Mouse (Mus musculus): ENCODE measurements around the gene Ppard. TPM values are rescaled to one million over a fixed set of nuclear protein-coding genes. Genes with fewer than 3 reads are reported as not detected.
"Not testable (repeated sequence)": the region's sequence is repeated elsewhere in the genome, so short reads cannot be mapped to it uniquely, and the experiment has no call there.

The Ppard gene
- polyA plus RNA-seq, 1 experiment from 2014 or later = 1.3 TPM

- Histone ChIP-seq H3K9me3 (no peaks in the 10 kb centered on the region), H3K27ac (replicated peaks) (no peak overlapping the region), H3K27me3 (no peaks in the 10 kb centered on the region), H3K36me3 (peaks cover 6% of the 10 kb centered on the region; the same call in 1 of the 2 replicates), H3K9ac (replicated peaks) (no peak overlapping the region), H3K4me3 (no peak overlapping the region), H3K4me2 (replicated peaks) (no peak overlapping the region), H3K4me1 (no peaks in the 10 kb centered on the region)
- 90% methylated on average over 8 of the region's 8 CpGs for WGBS
- ATAC-seq (replicated peaks) = no peak
These were observed 24.2 kb upstream of the Ppard start for GRCm38 (mm10) chr17:28208314-28208612.

- H3K27ac ChIP-seq (replicated peaks) = no peak overlapping the region
- no peak overlapping the region for H3K4me2 ChIP-seq (replicated peaks)
- H3K4me1 ChIP-seq = no peaks in the 10 kb centered on the region
- H3K27me3 ChIP-seq = no peaks in the 10 kb centered on the region
- no peak overlapping the region for H3K9ac ChIP-seq (replicated peaks)
- 0 out of 2 replicates have a peak, but pooled peaks cover 3% of the 10 kb centered on the region for H3K36me3 ChIP-seq
- 76% methylated on average over 4 of the region's 4 CpGs for WGBS
- H3K4me3 ChIP-seq = no peak overlapping the region
- no peaks in the 10 kb centered on the region for H3K9me3 ChIP-seq
- ATAC-seq (replicated peaks) = no peak
These were observed 22.9 kb upstream of the Ppard start for GRCm38 (mm10) chr17:28209457-28210110.

- WGBS = 76% methylated on average over 6 of the region's 6 CpGs
- Histone ChIP-seq H3K27ac (replicated peaks) (no peak overlapping the region), H3K4me2 (replicated peaks) (no peak overlapping the region), H3K27me3 (no peaks in the 10 kb centered on the region), H3K9ac (replicated peaks) (no peak overlapping the region), H3K4me1 (no peaks in the 10 kb centered on the region), H3K4me3 (no peak overlapping the region), H3K36me3 (no peaks in the 10 kb centered on the region), H3K9me3 (no peaks in the 10 kb centered on the region)
- ATAC-seq (replicated peaks) = no peak
These were observed 20.6 kb upstream of the Ppard start for GRCm38 (mm10) chr17:28211921-28212341.

- Histone ChIP-seq H3K27me3 (no peaks in the 10 kb centered on the region), H3K9ac (replicated peaks) (no peak overlapping the region), H3K36me3 (no peaks in the 10 kb centered on the region), H3K27ac (replicated peaks) (no peak overlapping the region), H3K9me3 (no peaks in the 10 kb centered on the region), H3K4me2 (replicated peaks) (no peak overlapping the region), H3K4me3 (no peak overlapping the region), H3K4me1 (no peaks in the 10 kb centered on the region)
- ATAC-seq (replicated peaks) = no peak
- 78% methylated on average over 9 of the region's 9 CpGs for WGBS
These were observed 20.1 kb upstream of the Ppard start for GRCm38 (mm10) chr17:28212391-28212790.

- H3K4me1 ChIP-seq = no peaks in the 10 kb centered on the region
- no peak overlapping the region for H3K9ac ChIP-seq (replicated peaks)
- no peaks in the 10 kb centered on the region for H3K36me3 ChIP-seq
- no peaks in the 10 kb centered on the region for H3K9me3 ChIP-seq
- no peaks in the 10 kb centered on the region for H3K27me3 ChIP-seq
- no peak overlapping the region for H3K4me2 ChIP-seq (replicated peaks)
- 34% methylated on average over 4 of the region's 4 CpGs for WGBS
- no peak overlapping the region for H3K27ac ChIP-seq (replicated peaks)
- ATAC-seq (replicated peaks) = no peak
- no peak overlapping the region for H3K4me3 ChIP-seq
These were observed 19.3 kb upstream of the Ppard start for GRCm38 (mm10) chr17:28213236-28213635.

DNA sequence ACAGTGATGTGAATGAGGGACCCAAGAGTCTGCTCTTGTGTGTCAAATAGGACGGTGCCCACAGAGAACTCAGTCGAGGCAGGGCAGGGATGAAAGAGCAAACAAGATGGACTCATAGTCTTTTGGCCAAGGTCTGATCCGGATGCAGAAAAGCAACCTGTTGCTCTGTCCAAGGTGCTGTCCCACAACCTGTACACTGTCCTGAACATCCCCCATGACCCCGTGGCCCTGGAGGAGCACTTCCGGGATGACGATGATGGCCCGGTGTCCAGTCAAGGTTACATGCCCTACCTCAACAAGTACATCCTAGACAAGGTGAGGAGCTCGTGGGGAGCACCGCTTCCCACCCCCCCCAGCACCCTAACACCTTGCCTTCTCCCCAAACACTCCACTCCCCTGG lies 15.7 kb upstream of the Ppard start:
- H3K27ac ChIP-seq (replicated peaks) = no peak overlapping the region
- H3K4me1 ChIP-seq = no peaks in the 10 kb centered on the region
- WGBS = 88% methylated on average over 9 of the region's 9 CpGs
- no peak overlapping the region for H3K4me3 ChIP-seq
- no peaks in the 10 kb centered on the region for H3K27me3 ChIP-seq
- no peak overlapping the region for H3K4me2 ChIP-seq (replicated peaks)
- no peaks in the 10 kb centered on the region for H3K9me3 ChIP-seq
- no peaks in the 10 kb centered on the region for H3K36me3 ChIP-seq
- no peak overlapping the region for H3K9ac ChIP-seq (replicated peaks)
- ATAC-seq (replicated peaks) = no peak

DNA sequence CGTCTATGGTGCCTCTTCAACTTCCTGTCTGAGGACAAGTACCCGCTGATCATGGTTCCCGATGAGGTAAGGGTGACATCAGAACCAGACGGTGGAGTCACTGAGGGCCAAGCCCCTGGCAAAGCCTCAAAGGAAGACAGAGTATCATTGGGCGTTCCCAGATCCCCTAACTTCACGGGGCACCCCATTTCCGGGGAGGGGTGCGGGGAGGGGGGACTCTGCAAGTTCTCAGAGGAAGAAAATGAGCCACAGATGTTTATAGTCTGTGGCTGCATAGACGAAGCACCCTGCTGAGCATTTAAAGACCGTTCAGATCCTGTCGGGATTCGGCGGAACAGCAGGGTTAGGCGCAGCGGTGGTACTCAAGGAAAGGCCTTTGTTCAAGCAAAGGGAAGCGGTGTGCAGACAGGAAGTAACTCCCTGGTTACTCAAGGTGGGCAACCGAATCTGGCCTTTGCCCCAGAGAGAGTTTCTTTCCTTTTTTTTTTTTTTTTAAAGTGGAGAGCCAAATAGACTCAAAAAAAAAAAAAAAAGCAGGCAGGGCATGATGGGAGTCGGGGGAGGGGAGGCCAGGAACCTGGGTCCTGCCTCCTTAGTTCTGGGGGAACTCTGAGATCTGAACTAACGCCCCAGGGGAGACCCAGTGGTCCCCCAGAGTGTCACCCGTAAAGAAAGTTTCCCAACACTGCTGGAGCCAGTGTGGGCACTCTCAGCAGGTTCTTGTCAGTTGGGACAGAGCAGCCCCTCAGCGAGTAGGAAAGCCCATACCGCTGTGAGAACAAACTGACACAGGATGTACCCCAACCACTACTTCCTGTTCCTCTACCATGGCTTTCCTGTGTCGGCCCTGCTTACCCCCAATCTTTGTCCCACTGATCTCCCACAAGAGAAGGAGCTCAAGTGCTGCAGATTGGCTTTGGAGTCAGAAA lies 14.5 kb upstream of the Ppard start:
- WGBS = 34% methylated on average over 23 of the region's 23 CpGs
- H3K9me3 ChIP-seq = no peaks in the 10 kb centered on the region
- H3K27me3 ChIP-seq = no peaks in the 10 kb centered on the region
- no peak overlapping the region for H3K9ac ChIP-seq (replicated peaks)
- peaks cover 2% of the 10 kb centered on the region; the same call in 1 of the 2 replicates for H3K4me1 ChIP-seq
- no peak for ATAC-seq (replicated peaks)
- no peaks in the 10 kb centered on the region for H3K36me3 ChIP-seq
- H3K4me2 ChIP-seq (replicated peaks) = no peak overlapping the region
- H3K27ac ChIP-seq (replicated peaks) = no peak overlapping the region
- no peak overlapping the region for H3K4me3 ChIP-seq

DNA sequence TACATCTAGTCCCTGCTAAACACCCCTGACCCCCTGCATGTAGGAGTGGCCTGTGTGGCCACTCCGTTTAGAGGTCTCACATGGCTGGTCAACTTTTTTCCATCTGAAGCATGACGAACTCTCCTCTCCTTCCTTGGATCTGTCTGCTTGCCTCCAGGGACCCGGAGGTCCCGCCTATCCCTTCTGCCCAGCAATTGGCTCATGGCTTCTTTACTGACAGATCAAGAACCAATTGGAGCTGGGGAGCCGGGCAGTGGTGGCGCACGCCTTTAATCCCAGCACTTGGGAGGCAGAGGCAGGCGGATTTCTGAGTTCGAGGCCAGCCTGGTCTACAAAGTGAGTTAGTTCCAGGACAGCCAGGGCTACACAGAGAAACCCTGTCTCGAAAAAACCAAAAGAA lies 10.0 kb upstream of the Ppard start:
- H3K4me2 ChIP-seq (replicated peaks); H3K4me3 ChIP-seq; ATAC-seq (replicated peaks); H3K9ac ChIP-seq (replicated peaks); H3K27me3 ChIP-seq; H3K27ac ChIP-seq (replicated peaks); H3K36me3 ChIP-seq; H3K9me3 ChIP-seq: not testable (repeated sequence)
- peaks cover 24% of the 10 kb centered on the region for H3K4me1 ChIP-seq
- 95% methylated on average over 10 of the region's 10 CpGs for WGBS

- Histone ChIP-seq H3K9ac (replicated peaks) (peak overlapping the region; percentile 67), H3K4me2 (replicated peaks) (peak overlapping the region; percentile 98), H3K4me3 (peak overlapping the region; percentile 53), H3K9me3 (no peaks in the 10 kb centered on the region), H3K27me3 (no peaks in the 10 kb centered on the region), H3K4me1 (peaks cover 24% of the 10 kb centered on the region), H3K27ac (replicated peaks) (peak overlapping the region; percentile 78), H3K36me3 (no peaks in the 10 kb centered on the region)
- ATAC-seq (replicated peaks) = peak; percentile 80
- 2% methylated on average over 46 of the region's 46 CpGs for WGBS
These were observed 8.7 kb upstream of the Ppard start for GRCm38 (mm10) chr17:28223561-28224391.

- ATAC-seq (replicated peaks) = no peak
- Histone ChIP-seq H3K27me3 (no peaks in the 10 kb centered on the region), H3K27ac (replicated peaks) (0 out of 2 replicates have a peak overlapping the region, but pooled peaks have one; percentile 78), H3K4me2 (replicated peaks) (no peak overlapping the region), H3K4me3 (peak overlapping the region; percentile 53; the same call in 1 of the 2 replicates), H3K4me1 (peaks cover 24% of the 10 kb centered on the region), H3K36me3 (no peaks in the 10 kb centered on the region), H3K9me3 (no peaks in the 10 kb centered on the region), H3K9ac (replicated peaks) (no peak overlapping the region)
- WGBS = 86% methylated on average over 10 of the region's 10 CpGs
These were observed 7.9 kb upstream of the Ppard start for GRCm38 (mm10) chr17:28224615-28225014.

- H3K27me3 ChIP-seq = no peaks in the 10 kb centered on the region
- peak overlapping the region; percentile 37 for H3K4me3 ChIP-seq
- peak; percentile 74 for ATAC-seq (replicated peaks)
- 2% methylated on average over 21 of the region's 21 CpGs for WGBS
- H3K9ac ChIP-seq (replicated peaks) = peak overlapping the region; percentile 45
- H3K4me2 ChIP-seq (replicated peaks) = peak overlapping the region; percentile 61
- H3K27ac ChIP-seq (replicated peaks) = 0 out of 2 replicates have a peak overlapping the region, but pooled peaks have one; percentile 26
- peaks cover 24% of the 10 kb centered on the region for H3K4me1 ChIP-seq
- no peaks in the 10 kb centered on the region for H3K36me3 ChIP-seq
- H3K9me3 ChIP-seq = no peaks in the 10 kb centered on the region
These were observed 6.5 kb upstream of the Ppard start for GRCm38 (mm10) chr17:28226014-28226413.

GRCm38 (mm10) chr17:28230486-28230885 lies 2.0 kb upstream of the Ppard start:
- H3K4me3 ChIP-seq = no peak overlapping the region
- H3K9me3 ChIP-seq = no peaks in the 10 kb centered on the region
- H3K4me1 ChIP-seq = peaks cover 15% of the 10 kb centered on the region
- no peak overlapping the region for H3K27ac ChIP-seq (replicated peaks)
- no peak overlapping the region for H3K4me2 ChIP-seq (replicated peaks)
- no peaks in the 10 kb centered on the region for H3K36me3 ChIP-seq
- 90% methylated on average over 6 of the region's 6 CpGs for WGBS
- H3K9ac ChIP-seq (replicated peaks) = no peak overlapping the region
- ATAC-seq (replicated peaks) = no peak
- H3K27me3 ChIP-seq = no peaks in the 10 kb centered on the region
